Mouse (Mus musculus): Measurements from ENCODE around the gene Gipr. TPM values are rescaled to one million over a fixed set of nuclear protein-coding genes. Genes with fewer than 3 reads are reported as not detected.

Gipr gene
- polyA plus RNA-seq (2015; fragmentation: Nextera tagmentation; extraction: Ambion mirVana) = 5.2 and 6.6 TPM in 2 replicates

- H3K4me2 ChIP-seq = peak within 1 kb of the TSS; percentile 47
- H3K9ac ChIP-seq = peak within 1 kb of the TSS; percentile 37
- WGBS = 9% methylated on average over 14 of the region's 14 CpGs
- peak; percentile 48 for ATAC-seq
- peak within 1 kb of the TSS; percentile 51 for H3K27ac ChIP-seq
- H3K9me3 ChIP-seq (replicated peaks) = peaks cover 8% of the 10 kb centered on the region; the same call in 1 of the 2 replicates
- H3K4me3 ChIP-seq = peak within 1 kb of the TSS; percentile 21
- H3K4me1 ChIP-seq = peaks cover 32% of the 10 kb centered on the region
- H3K27me3 ChIP-seq = peaks cover 31% of the 10 kb centered on the region
- H3K36me3 ChIP-seq (ENCODE audit: poor library complexity, severe bottlenecking) = no peaks in the 10 kb centered on the region
Measured at GRCm38 (mm10) chr7:19165656-19166423, at the start of gene Gipr. Gipr (minus strand) TSS chr7:19166127.

- Histone ChIP-seq H3K27ac (no peak overlapping the region), H3K9ac (no peak overlapping the region), H3K36me3 (ENCODE audit: poor library complexity, severe bottlenecking) (no peaks in the 10 kb centered on the region), H3K27me3 (peaks cover 25% of the 10 kb centered on the region), H3K4me1 (peaks cover 9% of the 10 kb centered on the region), H3K4me3 (no peak overlapping the region), H3K9me3 (replicated peaks) (peaks cover 2% of the 10 kb centered on the region; the same call in 1 of the 2 replicates), H3K4me2 (no peak overlapping the region)
- WGBS = 73% methylated on average over 9 of the region's 9 CpGs
- no peak for ATAC-seq
Measured at GRCm38 (mm10) chr7:19214940-19215339, 49.0 kb upstream of the Gipr start.

GRCm38 (mm10) chr7:19214369-19214768 lies 48.4 kb upstream of the Gipr start:
- Histone ChIP-seq H3K27me3 (peaks cover 25% of the 10 kb centered on the region), H3K9ac (no peak overlapping the region), H3K4me2 (no peak overlapping the region), H3K36me3 (ENCODE audit: poor library complexity, severe bottlenecking) (no peaks in the 10 kb centered on the region), H3K9me3 (replicated peaks) (peaks cover 4% of the 10 kb centered on the region; the same call in 1 of the 2 replicates), H3K4me1 (peaks cover 9% of the 10 kb centered on the region), H3K27ac (no peak overlapping the region), H3K4me3 (no peak overlapping the region)
- 70% methylated on average over 7 of the region's 7 CpGs for WGBS
- ATAC-seq = no peak

GRCm38 (mm10) chr7:19213385-19213784 lies 47.5 kb upstream of the Gipr start:
- no peak overlapping the region for H3K4me2 ChIP-seq
- 68% methylated on average over 2 of the region's 2 CpGs for WGBS
- H3K4me3 ChIP-seq = no peak overlapping the region
- H3K27ac ChIP-seq = no peak overlapping the region
- H3K9ac ChIP-seq = no peak overlapping the region
- ATAC-seq = no peak
- H3K27me3 ChIP-seq = peaks cover 25% of the 10 kb centered on the region
- H3K36me3 ChIP-seq (ENCODE audit: poor library complexity, severe bottlenecking) = no peaks in the 10 kb centered on the region
- H3K4me1 ChIP-seq = peaks cover 9% of the 10 kb centered on the region
- peaks cover 4% of the 10 kb centered on the region; the same call in 1 of the 2 replicates for H3K9me3 ChIP-seq (replicated peaks)

GRCm38 (mm10) chr7:19211996-19212755 lies 46.2 kb upstream of the Gipr start, which contains the start of gene Gpr4:
Gpr4 (plus strand) TSS chr7:19212538.
- peak within 1 kb of the TSS; percentile 63 for H3K9ac ChIP-seq
- H3K9me3 ChIP-seq (replicated peaks) = peaks cover 4% of the 10 kb centered on the region; the same call in 1 of the 2 replicates
- H3K36me3 ChIP-seq (ENCODE audit: poor library complexity, severe bottlenecking) = no peaks in the 10 kb centered on the region
- H3K27me3 ChIP-seq = peaks cover 25% of the 10 kb centered on the region
- H3K4me3 ChIP-seq = peak within 1 kb of the TSS; percentile 47
- H3K27ac ChIP-seq = no peak within 1 kb of the TSS
- peaks cover 9% of the 10 kb centered on the region for H3K4me1 ChIP-seq
- ATAC-seq = peak; percentile 68
- WGBS = 1% methylated on average over 29 of the region's 30 CpGs
- peak within 1 kb of the TSS; percentile 79 for H3K4me2 ChIP-seq

- no peak overlapping the region for H3K27ac ChIP-seq
- no peak overlapping the region for H3K9ac ChIP-seq
- H3K4me2 ChIP-seq = no peak overlapping the region
- peaks cover 4% of the 10 kb centered on the region; the same call in 1 of the 2 replicates for H3K9me3 ChIP-seq (replicated peaks)
- H3K36me3 ChIP-seq (ENCODE audit: poor library complexity, severe bottlenecking) = peaks cover 1% of the 10 kb centered on the region
- no peak for ATAC-seq
- WGBS = 70% methylated on average over 5 of the region's 5 CpGs
- peaks cover 9% of the 10 kb centered on the region for H3K4me1 ChIP-seq
- peaks cover 25% of the 10 kb centered on the region for H3K27me3 ChIP-seq
- no peak overlapping the region for H3K4me3 ChIP-seq
Measured at GRCm38 (mm10) chr7:19211041-19211675, 45.2 kb upstream of the Gipr start.

- Histone ChIP-seq H3K4me1 (peaks cover 9% of the 10 kb centered on the region), H3K4me3 (no peak overlapping the region), H3K9me3 (replicated peaks) (peaks cover 4% of the 10 kb centered on the region; the same call in 1 of the 2 replicates), H3K27me3 (peaks cover 25% of the 10 kb centered on the region), H3K36me3 (ENCODE audit: poor library complexity, severe bottlenecking) (peaks cover 12% of the 10 kb centered on the region), H3K4me2 (no peak overlapping the region), H3K27ac (no peak overlapping the region), H3K9ac (no peak overlapping the region)
- ATAC-seq = no peak
- 94% methylated on average over 5 of the region's 5 CpGs for WGBS
Measured at GRCm38 (mm10) chr7:19210010-19210409, 44.1 kb upstream of the Gipr start.

- no peak overlapping the region for H3K4me2 ChIP-seq
- H3K4me1 ChIP-seq = peaks cover 9% of the 10 kb centered on the region
- no peak overlapping the region for H3K4me3 ChIP-seq
- peaks cover 4% of the 10 kb centered on the region; the same call in 1 of the 2 replicates for H3K9me3 ChIP-seq (replicated peaks)
- H3K9ac ChIP-seq = no peak overlapping the region
- peaks cover 18% of the 10 kb centered on the region for H3K36me3 ChIP-seq (ENCODE audit: poor library complexity, severe bottlenecking)
- H3K27me3 ChIP-seq = peaks cover 25% of the 10 kb centered on the region
- no peak overlapping the region for H3K27ac ChIP-seq
- 81% methylated on average over 4 of the region's 4 CpGs for WGBS
- ATAC-seq = no peak
Measured at GRCm38 (mm10) chr7:19209494-19209893, 43.6 kb upstream of the Gipr start.

GRCm38 (mm10) chr7:19208944-19209472 lies 43.1 kb upstream of the Gipr start:
- Histone ChIP-seq H3K36me3 (ENCODE audit: poor library complexity, severe bottlenecking) (peaks cover 22% of the 10 kb centered on the region), H3K27me3 (peaks cover 22% of the 10 kb centered on the region), H3K4me1 (peaks cover 9% of the 10 kb centered on the region), H3K4me3 (no peak overlapping the region), H3K4me2 (no peak overlapping the region), H3K9ac (no peak overlapping the region), H3K9me3 (replicated peaks) (peaks cover 4% of the 10 kb centered on the region; the same call in 1 of the 2 replicates), H3K27ac (no peak overlapping the region)
- 52% methylated on average over 7 of the region's 7 CpGs for WGBS
- ATAC-seq = no peak

GRCm38 (mm10) chr7:19208201-19208910 lies 42.4 kb upstream of the Gipr start:
- peaks cover 9% of the 10 kb centered on the region for H3K4me1 ChIP-seq
- WGBS = 85% methylated on average over 13 of the region's 13 CpGs
- peaks cover 21% of the 10 kb centered on the region for H3K27me3 ChIP-seq
- ATAC-seq = no peak
- no peak overlapping the region for H3K4me3 ChIP-seq
- peaks cover 4% of the 10 kb centered on the region; the same call in 1 of the 2 replicates for H3K9me3 ChIP-seq (replicated peaks)
- H3K27ac ChIP-seq = no peak overlapping the region
- peaks cover 26% of the 10 kb centered on the region for H3K36me3 ChIP-seq (ENCODE audit: poor library complexity, severe bottlenecking)
- H3K9ac ChIP-seq = no peak overlapping the region
- no peak overlapping the region for H3K4me2 ChIP-seq
